Mouse (Mus musculus): ENCODE results near the gene Mitd1. TPM values are rescaled to one million over a fixed set of nuclear protein-coding genes. Genes with fewer than 3 reads are reported as not detected.

The Mitd1 gene
- polyA plus RNA-seq, 1 experiment = 5.6 TPM

- WGBS = under 1% methylated on average over 89 of the region's 90 CpGs
- H3K36me3 ChIP-seq (ENCODE audit: control insufficient read depth, insufficient read depth, low read length) = no peaks in the 10 kb centered on the region
- H3K27ac ChIP-seq (ENCODE audit: insufficient read depth, low read length) = peak overlapping the region; percentile 65
- no peaks in the 10 kb centered on the region for H3K27me3 ChIP-seq (ENCODE audit: control insufficient read depth, insufficient read depth, low read length)
- H3K4me3 ChIP-seq (ENCODE audit: extremely low read depth, insufficient read depth, insufficient read length) = peak overlapping the region; percentile 70
- DNase-seq (ENCODE audit: low read depth in 1 of 2, low spot score in 2 of 2) = peak; percentile 98 to 99
- no peaks in the 10 kb centered on the region; the same call in 1 of the 2 replicates for H3K4me1 ChIP-seq (ENCODE audit: control insufficient read depth, insufficient read depth, insufficient read length)
- no peak for TF ChIP-seq CTCF (IDR thresholded peaks at IDR 0.05; ENCODE audit: extremely low read depth, insufficient read depth, insufficient read length, insufficient replicate concordance)
- TF ChIP-seq POLR2A (IDR thresholded peaks at IDR 0.05; ENCODE audit: low read depth, low read length) = peak; percentile 20; the same call in 1 of the 2 replicates
Measured at GRCm38 (mm10) chr1:37864511-37865400, 25.5 kb downstream of the Mitd1 start.

GRCm38 (mm10) chr1:37850696-37851095, 39.5 kb downstream of the Mitd1 start:
- 78% methylated on average over 2 of the region's 2 CpGs for WGBS
- Histone ChIP-seq H3K36me3 (ENCODE audit: control insufficient read depth, insufficient read depth, low read length) (no peaks in the 10 kb centered on the region; the same call in 1 of the 2 replicates), H3K27me3 (ENCODE audit: control insufficient read depth, insufficient read depth, low read length) (no peaks in the 10 kb centered on the region), H3K4me1 (ENCODE audit: control insufficient read depth, insufficient read depth, insufficient read length) (no peaks in the 10 kb centered on the region), H3K27ac (ENCODE audit: insufficient read depth, low read length) (no peak overlapping the region), H3K4me3 (ENCODE audit: extremely low read depth, insufficient read depth, insufficient read length) (no peak overlapping the region)
- no peak for TF ChIP-seq POLR2A (IDR thresholded peaks at IDR 0.05; ENCODE audit: low read depth, low read length)
- no peak for TF ChIP-seq CTCF (IDR thresholded peaks at IDR 0.05; ENCODE audit: extremely low read depth, insufficient read depth, insufficient read length, insufficient replicate concordance)
- DNase-seq (ENCODE audit: low read depth in 1 of 2, low spot score in 2 of 2) = no peak

GRCm38 (mm10) chr1:37846878-37847277, 43.3 kb downstream of the Mitd1 start:
- Histone ChIP-seq H3K27me3 (ENCODE audit: control insufficient read depth, insufficient read depth, low read length) (no peaks in the 10 kb centered on the region), H3K36me3 (ENCODE audit: control insufficient read depth, insufficient read depth, low read length) (no peaks in the 10 kb centered on the region), H3K27ac (ENCODE audit: insufficient read depth, low read length) (no peak overlapping the region), H3K4me1 (ENCODE audit: control insufficient read depth, insufficient read depth, insufficient read length) (no peaks in the 10 kb centered on the region), H3K4me3 (ENCODE audit: extremely low read depth, insufficient read depth, insufficient read length) (no peak overlapping the region)
- 89% methylated on average over 8 of the region's 8 CpGs for WGBS
- no peak for DNase-seq (ENCODE audit: low read depth in 1 of 2, low spot score in 2 of 2)
- TF ChIP-seq CTCF (IDR thresholded peaks at IDR 0.05; ENCODE audit: extremely low read depth, insufficient read depth, insufficient read length, insufficient replicate concordance) = no peak
- TF ChIP-seq POLR2A (IDR thresholded peaks at IDR 0.05; ENCODE audit: low read depth, low read length) = no peak

GRCm38 (mm10) chr1:37831681-37832080, 58.5 kb downstream of the Mitd1 start:
- no peaks in the 10 kb centered on the region for H3K27me3 ChIP-seq (ENCODE audit: control insufficient read depth, insufficient read depth, low read length)
- H3K4me1 ChIP-seq (ENCODE audit: control insufficient read depth, insufficient read depth, insufficient read length) = no peaks in the 10 kb centered on the region
- no peak for DNase-seq (ENCODE audit: low read depth in 1 of 2, low spot score in 2 of 2)
- no peak for TF ChIP-seq CTCF (IDR thresholded peaks at IDR 0.05; ENCODE audit: extremely low read depth, insufficient read depth, insufficient read length, insufficient replicate concordance)
- no peak for TF ChIP-seq POLR2A (IDR thresholded peaks at IDR 0.05; ENCODE audit: low read depth, low read length)
- H3K27ac ChIP-seq (ENCODE audit: insufficient read depth, low read length) = no peak overlapping the region
- H3K36me3 ChIP-seq (ENCODE audit: control insufficient read depth, insufficient read depth, low read length) = no peaks in the 10 kb centered on the region
- no peak overlapping the region for H3K4me3 ChIP-seq (ENCODE audit: extremely low read depth, insufficient read depth, insufficient read length)
- whole genome bisulfite sequencing = 89% methylated on average over 2 of the region's 2 CpGs

Other genes starting within 250 kb of the Mitd1 start
- 0.96 and 1.0 TPM in 2 replicates for gene 2010300C02Rik, start 170.3 kb downstream of the Mitd1 start, polyA plus RNA-seq (2012; rRNA removed)
- 0.35 and 0.38 TPM in 2 replicates for gene Tsga10, start 24.0 kb downstream of the Mitd1 start, polyA plus RNA-seq (2012; rRNA removed)
- 0.58 and 0.80 TPM in 2 replicates for gene Lipt1, start 18.7 kb downstream of the Mitd1 start, polyA plus RNA-seq (2012; rRNA removed)
- gene Mrpl30, start 66 bp upstream of the Mitd1 start, polyA plus RNA-seq (2012; rRNA removed) = 18.2 and 22.6 TPM in 2 replicates
- gene Lyg2, start 26.1 kb upstream of the Mitd1 start, polyA plus RNA-seq (2012; rRNA removed) = not detected in 2 replicates
- not detected in 2 replicates for gene Lyg1, start 67.3 kb upstream of the Mitd1 start, polyA plus RNA-seq (2012; rRNA removed)
- 4.6 and 4.9 TPM in 2 replicates for gene Txndc9, start 107.5 kb upstream of the Mitd1 start, polyA plus RNA-seq (2012; rRNA removed)
- 2.2 and 4.0 TPM in 2 replicates for gene Eif5b, start 107.6 kb upstream of the Mitd1 start, polyA plus RNA-seq (2012; rRNA removed)
- gene Rev1, start 239.4 kb upstream of the Mitd1 start, polyA plus RNA-seq (2012; rRNA removed) = 7.4 and 7.8 TPM in 2 replicates